Mouse (Mus musculus) v-Abl transformed pro-B cells (cell line): ENCODE measurements at regions not wholly inside any gene's neighbourhood (a gene's known extent, or its start where the extent isn't known, plus 50 kb on each side); places are given as distances from the start of the nearest gene placed in this dataset.

Source experiments
- in situ Hi-C, 2 experiments: fragments of 400-800 bp; cut with MboI; formaldehyde crosslinking; loops; one replicate each; pipeline ENCODE4 v1.15.1; 2025; ENCODE audit not compliant: unreplicated experiment in 2 of 2

DNA sequence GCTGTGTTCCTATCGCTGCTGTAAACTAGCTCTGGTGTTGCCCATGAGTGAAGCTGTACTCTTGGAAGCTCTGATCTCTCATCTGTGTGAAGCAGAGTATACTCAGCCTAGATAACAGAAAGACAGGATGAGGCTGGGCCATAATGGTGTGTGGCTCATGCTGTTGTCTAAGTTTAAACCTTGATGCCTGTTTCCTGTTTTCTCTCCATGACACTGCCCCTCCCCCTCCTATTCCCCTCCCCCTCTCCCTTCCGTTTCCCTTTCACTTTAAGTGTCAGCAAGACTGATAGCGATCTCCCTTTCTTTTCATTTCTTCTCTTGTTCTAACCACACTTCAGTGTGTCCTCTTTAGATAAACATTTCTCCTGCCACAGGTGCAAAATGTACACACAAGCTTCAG lies 229.2 kb upstream of the Tbc1d5 start:
- in situ Hi-C loops: loop anchor here (25.0 kb wide), 2 partner anchors 754 to 1054 kb away; no protein-coding TSS in a partner anchor

DNA sequence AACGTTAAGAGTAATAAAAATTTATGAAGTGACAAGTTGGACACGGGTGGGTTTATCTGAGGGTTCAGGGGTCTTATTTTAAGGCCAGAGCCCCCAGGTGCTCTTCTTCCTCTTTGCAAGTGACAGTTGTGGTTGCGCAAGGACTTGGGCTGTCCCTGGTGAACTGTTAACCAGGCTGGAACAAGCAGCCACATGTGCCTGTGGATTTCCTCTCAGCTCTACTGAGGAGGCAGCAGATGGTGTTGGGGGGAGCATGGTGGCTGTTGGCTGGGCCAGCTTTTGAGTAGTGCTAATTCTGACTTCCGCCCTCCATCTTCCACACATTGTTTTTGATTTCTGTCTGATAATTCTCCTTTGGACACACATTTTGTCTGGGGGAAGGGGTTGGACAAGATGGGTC lies 227.9 kb upstream of the Tbc1d5 start:
- in situ Hi-C loops: loop anchor here (25.0 kb wide), 2 partner anchors 755 to 1055 kb away; no protein-coding TSS in a partner anchor

DNA sequence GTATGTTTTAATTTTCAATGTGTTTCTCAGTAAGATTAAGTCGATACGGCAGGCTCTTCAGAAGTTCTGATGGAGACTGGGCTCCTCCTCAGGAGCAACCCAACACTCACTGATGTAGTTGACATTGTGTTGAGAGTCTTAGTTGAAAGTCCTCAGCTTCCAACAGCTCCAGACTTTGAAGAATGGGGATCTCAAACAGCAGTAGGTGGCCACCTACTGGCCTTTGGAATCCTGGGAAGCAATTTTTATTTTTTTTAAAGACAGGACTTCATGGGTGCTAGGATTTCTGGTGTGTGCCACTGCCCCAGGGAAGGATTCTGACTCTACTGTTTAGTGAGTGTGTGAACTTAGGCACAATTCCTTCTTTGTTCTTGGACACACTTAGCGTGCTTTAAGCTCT lies 225.9 kb upstream of the Tbc1d5 start:
- in situ Hi-C loops: loop anchor here (25.0 kb wide), 2 partner anchors 757 to 1057 kb away; no protein-coding TSS in a partner anchor

DNA sequence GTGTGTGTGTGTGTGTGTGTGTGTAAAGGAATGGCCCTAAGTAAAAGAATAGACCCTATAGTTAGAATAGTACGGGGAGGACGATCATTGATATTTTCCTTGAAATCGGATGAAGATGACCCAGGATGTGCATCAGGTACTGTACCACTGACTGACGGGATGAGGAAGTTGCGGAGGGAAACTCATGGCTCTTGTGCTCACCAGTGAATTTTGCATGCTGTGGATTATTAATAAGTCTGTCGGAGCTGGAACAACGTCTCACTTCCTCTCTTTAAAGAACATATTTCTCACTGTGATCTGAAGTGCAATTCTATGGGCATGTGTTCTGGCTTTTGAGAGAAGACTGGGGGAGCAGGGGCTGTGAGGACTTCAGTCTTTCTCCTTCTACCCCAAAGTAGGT lies 218.8 kb upstream of the Tbc1d5 start:
- in situ Hi-C loops: no loop called here

DNA sequence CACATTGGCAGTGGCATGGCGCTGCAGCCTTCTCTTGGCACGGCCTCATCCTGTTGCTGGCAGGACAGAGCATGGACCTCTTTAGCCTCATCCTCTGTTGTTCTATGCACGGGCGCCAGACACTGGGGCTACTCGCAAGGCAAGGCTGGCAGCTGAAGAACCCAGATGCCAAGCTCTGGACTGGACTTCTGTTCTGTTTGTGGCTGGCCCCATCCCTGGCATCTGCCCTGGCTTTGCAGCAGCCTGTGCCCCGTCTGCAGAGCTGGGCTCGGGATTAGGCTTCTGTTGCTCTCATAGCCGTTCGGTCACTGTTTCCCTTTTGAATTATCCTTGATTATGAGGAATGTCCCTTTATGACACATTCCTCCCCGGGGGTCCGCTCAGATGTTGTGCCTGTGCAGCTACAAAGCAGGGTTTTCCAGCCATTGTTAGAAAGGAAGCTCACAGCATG lies 214.6 kb upstream of the Tbc1d5 start:
- in situ Hi-C loops: no loop called here

DNA sequence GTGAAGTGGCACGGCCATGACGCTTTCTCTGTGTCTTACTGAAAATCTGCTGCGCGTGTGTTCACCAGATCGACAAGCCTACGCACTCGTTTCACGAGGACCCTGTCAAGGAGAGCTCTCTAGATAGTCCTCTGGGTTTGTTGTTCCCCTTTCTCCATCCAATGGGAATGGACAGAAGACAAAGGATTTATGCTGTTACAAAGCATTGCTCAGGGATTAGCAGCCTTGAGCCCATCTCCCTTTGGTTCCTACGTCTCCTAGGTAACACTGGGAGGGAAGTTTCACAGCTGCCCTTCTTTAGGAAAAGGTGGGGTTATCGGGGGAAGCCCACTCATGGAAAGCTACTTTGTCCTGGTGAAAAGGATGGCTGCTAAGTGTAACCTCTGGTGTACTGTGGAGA lies 212.7 kb upstream of the Tbc1d5 start:
- in situ Hi-C loops: no loop called here

DNA sequence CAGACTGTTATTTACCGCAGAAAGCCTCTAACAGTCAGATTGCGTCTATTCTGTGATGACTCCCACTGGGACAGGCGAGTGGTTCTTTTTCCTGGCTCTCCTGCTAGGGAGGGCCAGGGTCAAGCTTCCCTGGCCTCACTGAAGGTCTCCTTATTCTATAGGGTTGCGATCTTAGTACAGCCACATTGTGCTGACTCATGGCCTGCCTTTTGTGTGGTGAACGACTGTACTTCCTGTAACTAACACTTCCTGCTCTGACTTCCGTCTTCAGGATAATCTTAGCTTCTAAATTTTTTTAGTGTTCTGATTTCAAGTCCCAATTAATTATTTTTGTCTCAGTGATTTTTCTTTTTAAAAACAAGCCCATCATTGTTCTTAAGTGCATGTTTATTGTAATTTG lies 203.4 kb upstream of the Tbc1d5 start:
- in situ Hi-C loops: no loop called here

DNA sequence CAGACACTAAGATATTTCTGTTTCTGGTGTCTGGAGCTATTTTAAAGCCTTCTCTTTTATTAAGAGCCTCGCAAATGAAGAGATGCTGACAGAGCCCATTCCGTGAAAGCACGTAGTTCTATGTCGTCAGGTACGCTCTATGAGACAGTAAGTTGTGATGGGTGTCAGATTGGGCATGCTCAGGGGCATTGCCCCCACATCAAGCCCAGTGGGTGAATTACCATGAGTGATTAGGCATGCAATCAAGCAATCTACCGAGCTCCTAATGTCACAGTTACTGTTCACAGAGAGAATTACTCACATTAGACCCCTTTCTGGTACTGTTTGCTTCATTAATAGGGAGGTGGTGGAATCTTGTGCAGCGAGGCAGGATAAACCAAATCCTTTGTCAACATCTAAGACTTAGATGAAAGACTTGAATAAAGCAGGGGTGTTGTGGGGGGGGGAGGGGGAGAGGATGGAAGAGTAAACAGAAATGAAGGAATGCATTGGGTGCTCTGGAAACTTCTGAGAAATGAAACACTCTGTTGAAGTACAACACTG lies 192.9 kb upstream of the Tbc1d5 start:
- in situ Hi-C loops: no loop called here

DNA sequence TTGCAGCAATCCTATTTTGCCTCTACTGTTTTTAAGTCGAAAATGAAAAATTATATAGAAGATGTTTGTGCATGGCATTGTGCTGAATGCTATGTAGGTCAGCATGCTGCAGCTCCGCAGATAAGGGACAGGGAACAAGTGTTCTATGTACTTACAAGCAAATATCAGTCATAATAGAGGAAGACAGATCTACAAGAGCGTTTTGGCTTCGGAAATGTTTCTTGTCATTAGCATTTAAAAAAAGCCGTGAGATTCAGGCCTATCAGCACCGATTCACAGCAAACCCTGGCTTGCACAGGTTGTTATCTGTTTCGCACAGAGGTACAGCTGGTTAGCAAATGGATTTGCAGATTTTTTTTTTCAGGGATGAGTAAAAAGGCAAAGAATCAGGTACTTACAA lies 191.8 kb upstream of the Tbc1d5 start:
- in situ Hi-C loops: no loop called here

DNA sequence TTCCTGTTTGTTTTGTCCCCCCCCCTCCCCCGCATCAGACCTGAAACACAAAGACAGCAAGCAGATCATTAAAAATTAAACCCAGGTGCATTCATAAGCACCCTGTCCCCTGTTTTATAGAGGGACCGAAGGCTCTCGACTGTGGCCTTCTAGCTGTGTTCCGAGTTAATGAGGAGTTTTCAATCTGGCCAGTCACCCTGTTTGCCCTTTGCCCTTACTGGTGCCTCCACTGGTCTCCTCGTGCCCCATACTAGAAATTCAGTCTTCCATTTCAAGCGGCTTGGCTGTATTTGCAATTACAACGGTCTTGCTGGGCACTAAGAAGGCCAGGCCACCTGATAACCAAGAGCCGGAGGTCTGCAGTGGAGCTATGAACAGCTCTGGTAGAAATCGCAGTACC lies 190.9 kb upstream of the Tbc1d5 start:
- in situ Hi-C loops: no loop called here

DNA sequence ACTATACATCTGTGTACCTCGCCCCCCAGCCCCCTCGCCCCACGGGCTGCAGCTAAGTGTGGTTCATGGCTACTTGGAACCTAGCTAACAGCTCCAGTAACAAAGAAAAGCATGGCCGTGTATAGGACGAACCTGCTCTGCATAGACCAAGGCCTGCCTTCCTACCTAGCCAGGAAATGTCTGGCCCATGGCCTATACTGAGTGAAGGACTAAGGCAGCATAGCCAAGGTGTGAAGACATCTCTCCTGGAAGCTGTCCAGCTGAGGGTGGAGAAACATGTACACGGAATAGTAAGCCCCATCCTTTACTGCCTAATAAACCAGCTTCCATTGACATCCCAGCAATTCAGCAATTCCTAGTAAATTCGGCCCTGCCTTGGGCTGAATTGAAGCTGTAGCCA lies 183.6 kb upstream of the Tbc1d5 start:
- in situ Hi-C loops: no loop called here

DNA sequence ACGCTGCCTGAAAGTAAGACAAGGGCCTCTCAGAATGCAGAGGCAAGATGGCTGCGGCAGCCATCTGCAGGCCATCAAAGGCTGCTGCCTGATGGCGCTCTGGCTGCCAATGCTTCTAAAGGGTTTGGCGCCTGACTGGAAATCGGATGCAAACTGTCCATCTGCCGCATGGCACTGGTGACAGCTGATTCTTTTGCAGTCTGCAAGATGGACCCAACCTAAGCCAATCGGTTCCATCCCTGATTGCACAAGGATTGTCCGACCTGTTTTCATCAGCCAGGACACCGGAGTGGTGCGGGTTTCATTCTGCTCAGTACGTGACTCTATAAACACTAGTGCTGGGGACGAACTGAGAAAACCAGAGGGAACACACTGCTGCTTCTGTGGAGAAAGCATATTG lies 183.1 kb upstream of the Tbc1d5 start:
- in situ Hi-C loops: no loop called here

DNA sequence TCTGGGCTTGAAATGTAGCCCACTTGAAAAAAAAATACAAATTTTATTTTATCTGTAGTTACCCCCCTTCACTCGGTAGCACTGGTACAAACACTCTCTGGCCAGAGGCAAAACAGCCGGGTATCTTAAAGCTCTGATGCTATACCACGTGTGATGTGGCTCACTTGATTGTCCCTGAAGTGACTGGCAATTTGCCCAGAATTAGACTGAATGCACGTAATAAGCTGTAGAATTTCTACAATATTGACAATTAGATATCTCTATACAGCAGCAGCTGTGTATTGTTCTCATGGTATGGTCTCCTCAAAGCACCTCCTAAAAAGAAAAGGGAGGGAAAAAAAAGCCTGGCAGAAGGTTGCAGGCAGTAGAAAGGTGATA lies 179.2 kb upstream of the Tbc1d5 start:
- in situ Hi-C loops: no loop called here

DNA sequence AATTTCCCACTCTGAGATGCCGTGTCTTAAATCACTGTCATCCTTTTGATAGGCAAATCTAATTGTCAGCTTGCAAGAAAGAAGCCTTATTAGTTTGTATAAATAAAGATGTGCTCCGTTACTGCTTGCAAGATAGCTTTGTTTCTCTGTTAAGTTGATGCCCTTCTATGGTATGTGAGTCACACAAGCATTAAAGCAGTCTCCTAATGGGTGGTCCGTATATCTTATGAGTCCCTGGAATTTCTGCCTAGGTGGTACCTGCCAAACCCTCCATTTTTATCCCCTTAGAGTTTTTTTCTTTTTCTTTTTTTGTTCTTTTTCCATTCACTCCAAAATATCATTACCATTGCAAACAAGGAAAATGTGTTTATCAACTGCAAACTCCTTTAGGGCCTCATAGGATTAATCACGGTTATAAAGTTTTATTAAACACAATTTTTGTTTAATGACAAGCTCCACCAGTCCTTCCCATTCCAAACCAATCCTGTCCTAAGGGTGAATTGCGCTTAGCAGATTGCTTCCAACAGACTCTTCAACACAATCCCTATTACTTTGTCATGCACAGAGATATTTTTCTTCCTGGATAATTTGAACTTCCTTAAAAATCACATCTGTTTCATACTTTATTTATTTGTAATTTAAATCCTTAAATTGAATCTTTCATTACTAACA lies 178.7 kb upstream of the Tbc1d5 start:
- in situ Hi-C loops: no loop called here

DNA sequence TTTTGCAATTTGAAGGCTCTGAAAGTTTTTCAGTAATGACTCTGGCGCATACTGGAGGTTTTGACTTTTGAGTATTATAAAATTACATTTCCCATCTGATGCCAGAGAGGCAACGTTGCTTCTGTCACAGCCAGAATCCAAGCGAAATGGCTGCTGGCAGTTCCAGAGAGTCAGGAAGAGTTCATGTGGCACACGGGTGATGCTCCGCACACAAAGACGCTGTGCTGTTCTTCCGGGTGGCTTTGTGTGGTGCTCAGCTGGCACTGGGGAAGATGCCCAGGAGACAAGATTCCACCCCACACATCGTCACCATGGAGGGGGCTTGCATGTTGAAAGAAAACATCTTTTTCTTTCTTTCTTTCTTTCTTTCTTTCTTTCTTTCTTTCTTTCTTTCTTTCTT lies 177.3 kb upstream of the Tbc1d5 start:
- in situ Hi-C loops: no loop called here

DNA sequence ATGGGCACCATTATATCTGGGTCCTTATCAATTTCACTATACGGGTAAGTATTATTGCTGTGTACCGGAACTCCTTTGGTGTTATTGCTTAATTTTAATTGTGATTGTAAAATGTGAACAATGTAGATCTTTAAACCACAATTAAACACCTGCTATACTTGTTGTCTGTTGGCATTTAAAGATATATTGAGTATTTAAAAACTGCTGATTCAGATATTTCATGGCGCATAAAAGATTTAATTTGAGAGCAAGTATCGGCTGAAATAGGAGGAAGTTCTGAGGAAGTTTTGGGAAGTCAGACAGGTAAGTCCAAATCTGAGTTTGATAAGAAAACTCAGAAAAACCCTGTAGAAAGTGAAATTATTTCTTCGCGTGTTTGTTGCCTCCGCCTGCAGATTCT lies 142.7 kb upstream of the Tbc1d5 start:
- in situ Hi-C loops: no loop called here

DNA sequence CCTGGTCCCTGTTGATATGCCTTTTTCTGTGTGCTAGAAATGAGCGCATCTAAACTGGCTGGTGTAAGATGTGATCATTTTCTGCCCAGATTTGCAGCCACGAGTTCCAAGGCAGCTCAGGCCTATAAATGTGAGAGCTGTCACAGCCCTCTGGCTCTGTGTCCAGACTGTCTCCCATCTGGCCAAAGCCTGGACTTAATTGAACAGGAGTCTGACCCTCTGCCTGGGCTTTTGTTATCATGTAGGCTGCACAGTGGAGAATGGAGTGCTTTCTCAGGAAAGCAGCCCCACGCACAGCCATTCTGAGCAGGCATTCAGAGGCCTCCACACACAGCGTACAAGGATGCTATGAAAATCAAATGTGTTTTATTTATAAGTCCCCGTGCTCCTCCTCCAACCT lies 141.9 kb upstream of the Tbc1d5 start:
- in situ Hi-C loops: no loop called here

DNA sequence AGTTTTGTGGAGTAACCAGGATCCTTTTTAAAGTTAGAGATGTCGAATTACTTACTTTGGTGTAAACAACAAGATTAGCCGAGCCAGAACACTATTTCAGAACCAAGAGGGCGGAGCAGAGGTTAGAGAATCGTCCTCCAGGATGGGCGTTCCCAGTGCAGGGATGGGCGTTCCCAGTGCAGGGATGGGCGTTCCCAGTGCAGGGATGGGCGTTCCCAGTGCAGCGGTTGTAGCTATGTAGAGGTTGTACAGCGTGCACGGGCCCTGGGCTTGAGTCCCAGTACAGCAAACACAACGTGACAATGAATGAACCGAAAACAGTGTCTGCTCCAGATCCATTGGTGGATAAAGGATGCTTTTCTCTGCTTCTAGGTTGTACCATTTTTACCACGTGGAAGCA lies 125.8 kb upstream of the Tbc1d5 start:
- in situ Hi-C loops: loop anchor here in 1 of 2 experiments (10.0 kb wide), 1 partner anchor 1160 kb away; no protein-coding TSS in a partner anchor

DNA sequence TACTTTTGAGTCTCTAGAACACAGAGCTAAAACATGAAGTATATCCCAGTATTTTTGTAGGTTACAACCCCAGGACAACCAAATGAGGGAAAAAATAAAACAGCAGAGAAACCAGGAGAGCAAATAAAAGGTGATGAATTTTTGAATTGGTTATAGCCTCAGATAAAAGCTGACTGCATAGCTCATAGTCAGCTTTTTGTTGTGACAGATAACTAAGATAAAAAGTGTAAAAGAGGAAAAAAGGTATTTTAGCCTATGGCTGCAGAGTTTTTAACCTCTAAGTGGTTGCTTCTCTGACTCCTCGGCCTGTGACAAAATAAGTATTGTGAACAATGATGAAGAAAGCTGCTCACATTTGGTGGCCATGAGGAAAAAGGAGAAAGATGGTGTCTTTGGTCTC lies 111.6 kb upstream of the Tbc1d5 start:
- in situ Hi-C loops: loop anchor here (10.0 to 25.0 kb wide), 3 partner anchors 894 to 1353 kb away; partner anchors contain the start of gene Dazl (in 2 of the 2)

DNA sequence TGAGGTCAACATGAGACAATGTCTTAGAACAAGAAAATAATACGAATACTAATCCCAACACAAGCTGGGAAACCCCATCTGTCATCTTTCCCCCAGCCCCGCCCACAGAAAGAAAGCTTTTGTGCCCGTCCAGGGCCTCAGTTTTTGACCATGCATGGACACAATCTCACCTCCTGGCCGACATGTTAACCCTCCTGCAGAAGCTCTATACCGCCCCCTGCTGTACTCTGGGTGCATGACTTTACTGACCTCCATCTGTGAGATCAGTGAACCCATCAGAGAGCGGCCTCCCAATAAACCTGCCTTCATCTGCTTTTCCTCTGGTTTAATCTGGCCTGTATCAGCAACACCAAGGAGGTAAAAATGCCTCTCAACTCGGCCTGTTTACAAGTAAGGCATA lies 109.6 kb upstream of the Tbc1d5 start:
- in situ Hi-C loops: loop anchor here (5.0 to 25.0 kb wide), 9 partner anchors 176 to 1351 kb away; partner anchors contain the start of gene Dazl (in 2 of the 2)

DNA sequence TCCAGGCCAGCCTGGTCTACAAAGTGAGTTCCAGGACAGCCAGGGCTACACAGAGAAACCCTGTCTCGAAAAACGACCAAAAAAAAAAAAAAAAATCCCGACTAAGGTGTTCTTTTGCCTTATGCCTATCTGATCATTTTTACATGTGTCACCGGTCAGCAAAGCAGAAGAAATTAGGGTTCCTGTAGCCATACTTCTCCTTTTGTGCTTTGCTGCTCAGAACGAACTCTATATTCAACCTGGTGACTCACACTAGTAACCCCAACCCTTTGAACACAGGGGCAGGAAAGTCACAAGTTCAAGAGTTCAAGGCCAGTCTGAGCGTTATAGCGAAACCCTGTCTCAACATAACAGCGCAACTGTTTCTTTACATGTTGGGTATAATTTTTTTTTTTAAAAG lies 108.7 kb upstream of the Tbc1d5 start:
- in situ Hi-C loops: loop anchor here (5.0 to 25.0 kb wide), 9 partner anchors 176 to 1351 kb away; partner anchors contain the start of gene Dazl (in 2 of the 2)

DNA sequence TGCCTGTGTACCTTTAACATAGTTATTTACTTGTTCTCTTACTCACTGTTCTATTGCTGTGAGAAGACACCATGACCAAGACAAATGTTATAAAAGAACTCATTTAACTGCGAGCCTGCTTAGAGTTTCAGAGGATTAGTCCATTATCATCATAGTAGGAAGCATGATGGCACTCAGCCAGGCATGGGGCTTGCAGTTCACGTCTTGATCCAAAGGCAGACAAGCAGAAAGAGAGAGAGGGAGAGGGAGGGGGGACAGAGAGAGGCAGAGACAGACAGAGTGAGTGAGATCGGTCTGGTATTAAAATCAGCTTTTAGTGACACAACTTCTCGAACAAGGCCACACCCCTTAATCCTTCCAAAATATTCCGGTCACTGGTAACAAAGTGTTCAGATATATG lies 106.2 kb upstream of the Tbc1d5 start:
- in situ Hi-C loops: loop anchor here (5.0 to 25.0 kb wide), 9 partner anchors 173 to 1348 kb away; partner anchors contain the start of gene Dazl (in 2 of the 2)
